ENCODE assay signal across 8 mouse cellular contexts in genomic region chr8:44998681-44999277, GRCm38 (mm10).
DNase-seq lines count a peak whose midpoint lies in the region; ATAC-seq and TF ChIP-seq lines count a peak whose summit lies in the region.

No protein-coding gene starts in this region.

- peak overlapping the region; percentile 38 for H3K4me2 ChIP-seq in hindbrain, embryonic 15.5 days

- H3K27ac ChIP-seq in gastrocnemius, adult 2 months, result peak overlapping the region; percentile 60
- peak overlapping the region; percentile 77 for H3K27ac ChIP-seq in hindbrain, embryonic 15.5 days (replicated peaks)

- H3K9me3 ChIP-seq in hindbrain, embryonic 15.5 days, result no peaks in the 10 kb centered on the region

- WGBS in hindbrain, embryonic 15.5 days, result 8% methylated on average over 11 of the region's 11 CpGs

- intact Hi-C loops in gastrocnemius, adult 2 months (cut with DNase I), result loop anchor here (5.0 kb wide), 1 partner anchor 61 kb away; the partner anchor contains the start of gene Fat1

- DNase-seq in R1 (ENCODE audit: low read depth, low spot score), result peak; percentile 79
- DNase-seq in cerebellum, postnatal 10 days, result peak; percentile 85 to 86
- DNase-seq in gastrocnemius, adult 2 months, result peak; percentile 55
- peak; percentile 53 to 69 for DNase-seq in layer of hippocampus, postnatal 14 days (ENCODE audit: low spot score in 2 of 2)
- peak; percentile 72 to 84 for DNase-seq in lung, postnatal 4 days
- DNase-seq in right cerebral cortex, postnatal 4 days, result peak; percentile 40
- DNase-seq in spleen, adult 12 weeks (ENCODE audit: low spot score), result no peak

- peak; percentile 38 for TF ChIP-seq CTCF in gastrocnemius, adult 2 months (IDR thresholded peaks at IDR 0.05)

- no peaks in the 10 kb centered on the region for H3K27me3 ChIP-seq in hindbrain, embryonic 15.5 days

- peak overlapping the region; percentile 61 for H3K4me3 ChIP-seq in gastrocnemius, adult 2 months
- peak overlapping the region; percentile 5; the same call in 1 of the 2 replicates for H3K4me3 ChIP-seq in hindbrain, embryonic 15.5 days

- H3K36me3 ChIP-seq in hindbrain, embryonic 15.5 days, result no peaks in the 10 kb centered on the region

- peak; percentile 89 for ATAC-seq in hindbrain, embryonic 15.5 days (ENCODE audit: low FRiP score, low read depth)

- no peak overlapping the region for H3K9ac ChIP-seq in hindbrain, embryonic 15.5 days

- H3K4me1 ChIP-seq in hindbrain, embryonic 15.5 days (replicated peaks), result peaks cover 52% of the 10 kb centered on the region
